Mouse (Mus musculus) heart, embryonic 11.5 days (tissue): Measurements from ENCODE around the gene Kdm1b. TPM values are rescaled to one million over a fixed set of nuclear protein-coding genes. Genes with fewer than 3 reads are reported as not detected.

Experiments
- ATAC-seq: fragments of 200-750 bp; cut with Nextera tagmentation; replicated peaks from 2 replicates; pipeline ENCODE4 v1.8.0; 2017; ENCODE audit warnings: moderate library complexity; ENCODE audit not compliant: insufficient number of reproducible peaks, low FRiP score, low TSS enrichment
- H3K27ac ChIP-seq: fragments of 300-500 bp; sonication (generic); 2 replicates; pipeline ENCODE4 v1.5.1; 2014; ENCODE audit warnings: mild to moderate bottlenecking, low read depth, low read length
- H3K27me3 ChIP-seq: fragments of 300-500 bp; sonication (generic); 2 replicates; pipeline ENCODE4 v1.6.1; 2014; ENCODE audit warnings: mild to moderate bottlenecking, low read length, mixed read lengths; ENCODE audit not compliant: control insufficient read depth, insufficient read depth
- H3K36me3 ChIP-seq: fragments of 300-500 bp; sonication (generic); 2 replicates; pipeline ENCODE4 v1.6.1; 2014; ENCODE audit warnings: mild to moderate bottlenecking, low read length, moderate library complexity, mixed read lengths; ENCODE audit not compliant: control insufficient read depth, insufficient read depth
- H3K4me1 ChIP-seq: fragments of 300-500 bp; sonication (generic); 2 replicates; pipeline ENCODE4 v1.6.1; 2014; ENCODE audit warnings: low read length; ENCODE audit not compliant: control insufficient read depth, insufficient read depth
- H3K4me2 ChIP-seq: fragments of 300-500 bp; sonication (generic); 2 replicates; pipeline ENCODE4 v1.6.1; 2014; ENCODE audit warnings: mild to moderate bottlenecking, moderate library complexity
- H3K4me3 ChIP-seq: fragments of 300-500 bp; sonication (generic); 2 replicates; pipeline ENCODE4 v1.5.1; 2014; ENCODE audit warnings: low read depth, low read length
- H3K9ac ChIP-seq: fragments of 300-500 bp; sonication (generic); 2 replicates; pipeline ENCODE4 v1.6.1; 2014; ENCODE audit warnings: mild to moderate bottlenecking, low read depth, low read length, moderate library complexity
- H3K9me3 ChIP-seq: fragments of 300-500 bp; sonication (generic); replicated peaks from 2 replicates; pipeline ENCODE4 v1.6.1; 2016; ENCODE audit warnings: low read length; ENCODE audit not compliant: control insufficient read depth
- WGBS: fragments of 180-500 bp; shearing (Covaris S2); extraction: QIAGEN DNeasy Blood & Tissue Kit; methylation state at CpG from one replicate; pipeline ENCODE4 v1.1.7; 2014; ENCODE audit not compliant: insufficient replicate concordance; 5-methylcytosine and 5-hydroxymethylcytosine counted together
- polyA plus RNA-seq: library from polyadenylated mRNA; unstranded; fragments of >200 nt; fragmentation: Nextera tagmentation; extraction: Ambion mirVana; gene quantifications from 2 replicates; pipeline ENCODE4 v1.2.1, GENCODE M21; 2014

Kdm1b gene
- polyA plus RNA-seq, 1 experiment from 2014 or later: 6.5 TPM

GRCm38 (mm10) chr13:47106580-47106888, 63.2 kb downstream of the Kdm1b start:
- Histone ChIP-seq H3K36me3 (peaks cover 7% of the 10 kb centered on the region), H3K9ac (peak overlapping the region; percentile 98), H3K27ac (peak overlapping the region; percentile 98), H3K27me3 (no peaks in the 10 kb centered on the region), H3K4me1 (peaks cover 16% of the 10 kb centered on the region), H3K4me2 (peak overlapping the region; percentile 76), H3K4me3 (peak overlapping the region; percentile 92), H3K9me3 (no peaks in the 10 kb centered on the region)
- WGBS: 0% methylated on average over 20 of the region's 20 CpGs
- ATAC-seq: no peak

DNA sequence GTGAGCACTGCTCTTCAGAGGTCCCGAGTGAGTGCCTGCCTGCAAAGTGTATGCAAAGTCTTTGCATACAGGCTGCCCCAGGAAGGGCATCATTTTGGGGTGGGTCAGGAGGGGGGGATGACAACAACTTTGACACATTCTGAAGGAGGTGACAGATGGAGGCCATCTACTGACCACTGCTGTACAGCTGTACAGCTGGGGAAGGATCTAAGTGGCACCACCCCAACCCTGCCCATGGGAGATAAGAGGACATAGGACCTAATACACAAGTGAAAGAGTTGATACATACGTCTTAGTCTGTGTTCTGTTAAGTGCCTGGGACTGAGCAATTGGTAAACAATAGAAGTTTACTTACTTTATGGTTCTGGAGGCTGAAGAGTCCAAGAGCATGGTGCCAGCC, 65.9 kb downstream of the Kdm1b start:
- peak overlapping the region; percentile 7 for H3K4me2 ChIP-seq
- no peak overlapping the region for H3K9ac ChIP-seq
- H3K4me1 ChIP-seq: peaks cover 16% of the 10 kb centered on the region
- no peaks in the 10 kb centered on the region for H3K27me3 ChIP-seq
- H3K4me3 ChIP-seq: no peak overlapping the region
- no peak overlapping the region for H3K27ac ChIP-seq
- ATAC-seq: peak; percentile 64
- no peaks in the 10 kb centered on the region for H3K36me3 ChIP-seq
- WGBS: 44% methylated on average over 2 of the region's 2 CpGs
- no peaks in the 10 kb centered on the region for H3K9me3 ChIP-seq

- ATAC-seq: no peak
- WGBS: 74% methylated on average over 3 of the region's 3 CpGs
- Histone ChIP-seq H3K4me2 (no peak overlapping the region), H3K9ac (no peak overlapping the region), H3K36me3 (no peaks in the 10 kb centered on the region), H3K27ac (no peak overlapping the region), H3K4me3 (no peak overlapping the region), H3K4me1 (peaks cover 15% of the 10 kb centered on the region), H3K27me3 (no peaks in the 10 kb centered on the region), H3K9me3 (no peaks in the 10 kb centered on the region)
Observed at GRCm38 (mm10) chr13:47111185-47111584, 67.9 kb downstream of the Kdm1b start.

GRCm38 (mm10) chr13:47112056-47112455, 68.8 kb downstream of the Kdm1b start:
- WGBS: 82% methylated on average over 3 of the region's 3 CpGs
- Histone ChIP-seq H3K27me3 (no peaks in the 10 kb centered on the region), H3K4me2 (no peak overlapping the region), H3K27ac (no peak overlapping the region), H3K36me3 (no peaks in the 10 kb centered on the region), H3K4me3 (no peak overlapping the region), H3K9me3 (no peaks in the 10 kb centered on the region), H3K9ac (no peak overlapping the region), H3K4me1 (peaks cover 15% of the 10 kb centered on the region)
- no peak for ATAC-seq

GRCm38 (mm10) chr13:47112924-47113323, 69.6 kb downstream of the Kdm1b start:
- Histone ChIP-seq H3K9me3 (no peaks in the 10 kb centered on the region), H3K36me3 (no peaks in the 10 kb centered on the region), H3K4me1 (peaks cover 15% of the 10 kb centered on the region), H3K4me2 (no peak overlapping the region), H3K9ac (no peak overlapping the region), H3K4me3 (no peak overlapping the region), H3K27ac (no peak overlapping the region), H3K27me3 (no peaks in the 10 kb centered on the region)
- no peak for ATAC-seq
- WGBS: 33% methylated on average over 3 of the region's 3 CpGs

- Histone ChIP-seq H3K27me3 (no peaks in the 10 kb centered on the region), H3K9ac (no peak overlapping the region), H3K4me1 (peaks cover 12% of the 10 kb centered on the region), H3K36me3 (no peaks in the 10 kb centered on the region), H3K27ac (no peak overlapping the region), H3K9me3 (no peaks in the 10 kb centered on the region), H3K4me3 (no peak overlapping the region), H3K4me2 (no peak overlapping the region)
- WGBS: 70% methylated on average over 3 of the region's 3 CpGs
- no peak for ATAC-seq
Observed at GRCm38 (mm10) chr13:47116000-47116399, 72.7 kb downstream of the Kdm1b start.

- peak overlapping the region; percentile 87 for H3K4me2 ChIP-seq
- WGBS: 43% methylated on average over 12 of the region's 12 CpGs
- no peak for ATAC-seq
- no peak overlapping the region for H3K9ac ChIP-seq
- no peak overlapping the region for H3K27ac ChIP-seq
- H3K9me3 ChIP-seq: no peaks in the 10 kb centered on the region
- H3K4me3 ChIP-seq: peak overlapping the region; percentile 49; the same call in 1 of the 2 replicates
- H3K36me3 ChIP-seq: no peaks in the 10 kb centered on the region
- peaks cover 15% of the 10 kb centered on the region for H3K4me1 ChIP-seq
- H3K27me3 ChIP-seq: peaks cover 7% of the 10 kb centered on the region; the same call in 1 of the 2 replicates
Observed at GRCm38 (mm10) chr13:47121333-47121889, 78.1 kb downstream of the Kdm1b start.

- WGBS: 2% methylated on average over 55 of the region's 55 CpGs
- Histone ChIP-seq H3K9ac (peak within 1 kb of the TSS; percentile 74), H3K27ac (no peak within 1 kb of the TSS), H3K36me3 (no peaks in the 10 kb centered on the region), H3K4me2 (peak within 1 kb of the TSS; percentile 87), H3K9me3 (no peaks in the 10 kb centered on the region), H3K27me3 (peaks cover 7% of the 10 kb centered on the region; the same call in 1 of the 2 replicates), H3K4me3 (peak within 1 kb of the TSS; percentile 49), H3K4me1 (peaks cover 15% of the 10 kb centered on the region)
- no peak for ATAC-seq
Observed at GRCm38 (mm10) chr13:47122537-47123430, 79.5 kb downstream of the Kdm1b start, which contains the start of gene Rnf144b. Rnf144b (plus strand) TSS chr13:47122656.
